Mouse (Mus musculus): ENCODE data around the gene Bach2. TPM values are rescaled to one million over a fixed set of nuclear protein-coding genes. Genes with fewer than 3 reads are reported as not detected.

Gene Bach2
- polyA plus RNA-seq, 1 experiment = 57.6 TPM

- 4% methylated on average over 6 of the region's 6 CpGs for WGBS
- Histone ChIP-seq H3K27ac (ENCODE audit: control insufficient read depth, insufficient read depth, low read depth, low read length, poor library complexity) (peak overlapping the region; percentile 45), H3K4me1 (ENCODE audit: control insufficient read depth, insufficient read depth, low read length) (peaks cover 2% of the 10 kb centered on the region), H3K4me3 (replicated peaks; ENCODE audit: control insufficient read depth, low read depth, low read length) (no peak overlapping the region)
- TF ChIP-seq POLR2A (IDR thresholded peaks at IDR 0.05; ENCODE audit: borderline replicate concordance, control insufficient read depth, low read depth, low read length) (no peak; the same call in 1 of the 2 replicates), CTCF (IDR thresholded peaks at IDR 0.05; ENCODE audit: control insufficient read depth, insufficient read depth, low read length) (no peak)
These were observed 41.8 kb downstream of the Bach2 start for GRCm38 (mm10) chr4:32280401-32280800.

- 0 out of 2 replicates have a peak overlapping the region, but pooled peaks have one; percentile 16 for H3K27ac ChIP-seq (ENCODE audit: control insufficient read depth, insufficient read depth, low read depth, low read length, poor library complexity)
- TF ChIP-seq POLR2A (IDR thresholded peaks at IDR 0.05; ENCODE audit: borderline replicate concordance, control insufficient read depth, low read depth, low read length) (no peak), CTCF (IDR thresholded peaks at IDR 0.05; ENCODE audit: control insufficient read depth, insufficient read depth, low read length) (no peak)
- H3K4me3 ChIP-seq (replicated peaks; ENCODE audit: control insufficient read depth, low read depth, low read length) = no peak overlapping the region
- WGBS = 44% methylated on average over 6 of the region's 6 CpGs
- H3K4me1 ChIP-seq (ENCODE audit: control insufficient read depth, insufficient read depth, low read length) = peaks cover 3% of the 10 kb centered on the region
These were observed 42.7 kb downstream of the Bach2 start for GRCm38 (mm10) chr4:32281306-32281705.

GRCm38 (mm10) chr4:32286405-32286804 lies 47.8 kb downstream of the Bach2 start:
- H3K27ac ChIP-seq (ENCODE audit: control insufficient read depth, insufficient read depth, low read depth, low read length, poor library complexity) = no peak overlapping the region
- 81% methylated on average over 8 of the region's 8 CpGs for WGBS
- H3K4me3 ChIP-seq (replicated peaks; ENCODE audit: control insufficient read depth, low read depth, low read length) = no peak overlapping the region
- peaks cover 3% of the 10 kb centered on the region; the same call in 1 of the 2 replicates for H3K4me1 ChIP-seq (ENCODE audit: control insufficient read depth, insufficient read depth, low read length)
- TF ChIP-seq POLR2A (IDR thresholded peaks at IDR 0.05; ENCODE audit: borderline replicate concordance, control insufficient read depth, low read depth, low read length) = no peak
- no peak for TF ChIP-seq CTCF (IDR thresholded peaks at IDR 0.05; ENCODE audit: control insufficient read depth, insufficient read depth, low read length)

- H3K27ac ChIP-seq (ENCODE audit: control insufficient read depth, insufficient read depth, low read depth, low read length, poor library complexity) = no peak overlapping the region
- H3K4me1 ChIP-seq (ENCODE audit: control insufficient read depth, insufficient read depth, low read length) = peaks cover 3% of the 10 kb centered on the region; the same call in 1 of the 2 replicates
These were observed 49.6 kb downstream of the Bach2 start for GRCm38 (mm10) chr4:32288036-32288860.

GRCm38 (mm10) chr4:32289845-32290244 lies 51.2 kb downstream of the Bach2 start:
- H3K4me3 ChIP-seq (replicated peaks; ENCODE audit: control insufficient read depth, low read depth, low read length) = no peak overlapping the region
- 22% methylated on average over 6 of the region's 6 CpGs for WGBS
- no peak for TF ChIP-seq CTCF (IDR thresholded peaks at IDR 0.05; ENCODE audit: control insufficient read depth, insufficient read depth, low read length)
- no peak for TF ChIP-seq POLR2A (IDR thresholded peaks at IDR 0.05; ENCODE audit: borderline replicate concordance, control insufficient read depth, low read depth, low read length)
- no peak overlapping the region for H3K27ac ChIP-seq (ENCODE audit: control insufficient read depth, insufficient read depth, low read depth, low read length, poor library complexity)
- peaks cover 3% of the 10 kb centered on the region; the same call in 1 of the 2 replicates for H3K4me1 ChIP-seq (ENCODE audit: control insufficient read depth, insufficient read depth, low read length)

More at GRCm38 (mm10) chr4:32288036-32288860, 49.6 kb downstream of the Bach2 start:
- TF ChIP-seq CTCF (IDR thresholded peaks at IDR 0.05; ENCODE audit: control insufficient read depth, insufficient read depth, low read length) = no peak
- no peak for TF ChIP-seq POLR2A (IDR thresholded peaks at IDR 0.05; ENCODE audit: borderline replicate concordance, control insufficient read depth, low read depth, low read length)
- WGBS = 16% methylated on average over 11 of the region's 11 CpGs
- no peak overlapping the region for H3K4me3 ChIP-seq (replicated peaks; ENCODE audit: control insufficient read depth, low read depth, low read length)

- Histone ChIP-seq H3K4me1 (ENCODE audit: control insufficient read depth, insufficient read depth, low read length) (peaks cover 1% of the 10 kb centered on the region; the same call in 1 of the 2 replicates), H3K4me3 (replicated peaks; ENCODE audit: control insufficient read depth, low read depth, low read length) (no peak overlapping the region), H3K27ac (ENCODE audit: control insufficient read depth, insufficient read depth, low read depth, low read length, poor library complexity) (no peak overlapping the region)
- 65% methylated on average over 4 of the region's 4 CpGs for WGBS
- no peak for TF ChIP-seq POLR2A (IDR thresholded peaks at IDR 0.05; ENCODE audit: borderline replicate concordance, control insufficient read depth, low read depth, low read length)
- TF ChIP-seq CTCF (IDR thresholded peaks at IDR 0.05; ENCODE audit: control insufficient read depth, insufficient read depth, low read length) = no peak
These were observed 52.8 kb downstream of the Bach2 start for GRCm38 (mm10) chr4:32291406-32291805.

- peaks cover 1% of the 10 kb centered on the region; the same call in 1 of the 2 replicates for H3K4me1 ChIP-seq (ENCODE audit: control insufficient read depth, insufficient read depth, low read length)
- WGBS = 88% methylated on average over 7 of the region's 7 CpGs
These were observed 55.2 kb downstream of the Bach2 start for GRCm38 (mm10) chr4:32293686-32294265.

GRCm38 (mm10) chr4:32297071-32297671 lies 58.6 kb downstream of the Bach2 start:
- no peak overlapping the region for H3K4me3 ChIP-seq (replicated peaks; ENCODE audit: control insufficient read depth, low read depth, low read length)
- no peaks in the 10 kb centered on the region for H3K4me1 ChIP-seq (ENCODE audit: control insufficient read depth, insufficient read depth, low read length)
- WGBS = 61% methylated on average over 6 of the region's 6 CpGs
- H3K27ac ChIP-seq (ENCODE audit: control insufficient read depth, insufficient read depth, low read depth, low read length, poor library complexity) = no peak overlapping the region
- no peak for TF ChIP-seq CTCF (IDR thresholded peaks at IDR 0.05; ENCODE audit: control insufficient read depth, insufficient read depth, low read length)
- TF ChIP-seq POLR2A (IDR thresholded peaks at IDR 0.05; ENCODE audit: borderline replicate concordance, control insufficient read depth, low read depth, low read length) = no peak

More at GRCm38 (mm10) chr4:32293686-32294265, 55.2 kb downstream of the Bach2 start:
- Histone ChIP-seq H3K4me3 (replicated peaks; ENCODE audit: control insufficient read depth, low read depth, low read length) (no peak overlapping the region), H3K27ac (ENCODE audit: control insufficient read depth, insufficient read depth, low read depth, low read length, poor library complexity) (no peak overlapping the region)
- no peak for TF ChIP-seq CTCF (IDR thresholded peaks at IDR 0.05; ENCODE audit: control insufficient read depth, insufficient read depth, low read length)
- no peak for TF ChIP-seq POLR2A (IDR thresholded peaks at IDR 0.05; ENCODE audit: borderline replicate concordance, control insufficient read depth, low read depth, low read length)
